Mouse (Mus musculus): ENCODE data around the gene BC034090.
"Not testable (repeated sequence)": the region's sequence is repeated elsewhere in the genome, so short reads cannot be mapped to it uniquely, and the experiment has no call there.

Gene BC034090

DNA sequence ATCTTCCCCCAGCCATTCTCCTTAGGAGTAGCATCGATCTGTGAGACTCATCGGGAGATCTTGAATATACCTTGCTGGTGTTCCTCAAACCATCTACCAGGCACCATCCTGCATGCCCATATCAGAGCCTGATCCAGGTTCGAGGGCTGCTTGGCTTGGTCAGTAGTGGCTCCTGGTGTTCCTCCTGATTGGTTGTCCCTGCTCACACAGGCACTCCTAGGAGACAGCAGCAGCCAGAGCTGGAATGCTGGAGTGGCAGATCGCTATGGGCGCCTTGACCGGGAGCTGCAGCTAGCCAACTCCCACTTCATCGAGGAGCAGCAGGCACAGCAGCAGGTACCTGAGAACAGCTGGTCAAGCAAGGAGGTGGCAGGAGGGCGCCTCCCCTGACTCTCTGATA, 53.0 kb downstream of the BC034090 start:
- no peak for DNase-seq (ENCODE audit: low read depth)

DNA sequence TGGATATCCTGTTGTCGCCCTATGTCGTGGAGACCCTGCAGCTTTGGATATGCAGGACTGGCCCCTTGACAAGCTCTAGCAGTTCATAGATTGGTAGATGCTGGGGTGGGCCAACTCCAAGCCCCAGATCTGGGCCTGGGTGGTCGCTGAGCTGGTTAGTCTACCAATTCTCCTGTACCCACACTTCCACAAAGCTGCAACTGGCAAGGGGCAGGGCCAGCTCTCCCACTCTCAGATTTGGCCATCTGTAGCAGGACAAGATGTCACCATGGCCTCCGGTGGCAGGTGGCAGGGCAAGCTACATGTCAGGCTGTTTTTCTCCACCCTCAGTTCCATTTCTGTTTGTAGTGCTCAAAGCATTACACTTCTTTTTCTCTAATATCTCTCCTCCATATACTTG, 55.6 kb downstream of the BC034090 start:
- no peak for DNase-seq (ENCODE audit: low read depth)

DNA sequence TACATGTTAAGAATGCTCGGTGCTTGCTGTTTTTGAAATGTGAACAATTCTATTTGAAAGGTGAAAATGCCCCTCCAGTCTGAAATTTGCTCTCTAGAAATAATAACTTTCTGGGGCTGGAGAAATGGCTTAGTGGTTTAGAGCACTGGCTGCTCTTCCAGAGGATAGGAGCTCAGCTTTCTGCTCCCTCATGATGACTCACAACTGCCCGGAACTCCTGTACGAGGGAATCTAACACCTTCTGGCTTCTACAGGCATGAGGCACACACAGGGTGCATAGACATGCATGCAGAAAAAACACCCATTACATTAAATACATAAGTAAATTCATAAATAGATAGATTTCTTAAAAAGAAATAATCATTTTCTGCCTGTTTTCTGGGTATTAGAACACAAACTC, 60.1 kb downstream of the BC034090 start:
- DNase-seq (ENCODE audit: low read depth): no peak

DNA sequence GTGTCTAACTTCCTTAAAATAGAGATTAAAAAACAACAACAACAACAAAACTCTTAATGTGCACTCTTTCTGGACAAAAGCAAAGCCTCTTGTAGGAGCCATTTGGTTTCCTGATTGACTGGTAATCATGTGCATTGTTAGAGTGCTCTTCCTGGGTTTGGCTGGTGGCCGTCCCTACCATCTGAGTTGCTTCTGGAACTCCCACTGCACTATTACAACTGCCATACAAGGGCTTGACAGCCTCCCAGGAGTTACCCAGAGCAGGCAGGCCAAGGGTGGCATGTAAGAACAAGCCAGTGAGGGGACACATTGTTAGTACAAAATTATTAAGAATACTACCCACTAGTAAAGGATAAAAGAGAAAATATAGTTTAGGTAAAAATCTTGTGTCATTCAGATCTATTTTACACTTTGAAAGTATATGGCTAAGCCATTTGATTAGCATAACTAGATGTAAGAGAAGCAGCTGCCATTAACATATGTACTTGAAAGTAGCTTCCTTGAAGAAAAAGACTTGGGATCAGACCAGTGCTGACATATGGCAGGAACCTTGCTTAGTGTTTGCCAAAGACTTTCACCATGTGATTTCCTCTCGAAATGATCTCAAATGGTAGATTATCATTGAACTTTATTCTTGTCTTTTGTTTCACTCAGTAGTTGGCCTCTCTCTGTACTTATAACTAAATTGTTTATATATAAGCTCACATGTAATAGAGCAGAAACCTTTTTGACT, 65.9 kb downstream of the BC034090 start:
- DNase-seq (ENCODE audit: low read depth): no peak

DNA sequence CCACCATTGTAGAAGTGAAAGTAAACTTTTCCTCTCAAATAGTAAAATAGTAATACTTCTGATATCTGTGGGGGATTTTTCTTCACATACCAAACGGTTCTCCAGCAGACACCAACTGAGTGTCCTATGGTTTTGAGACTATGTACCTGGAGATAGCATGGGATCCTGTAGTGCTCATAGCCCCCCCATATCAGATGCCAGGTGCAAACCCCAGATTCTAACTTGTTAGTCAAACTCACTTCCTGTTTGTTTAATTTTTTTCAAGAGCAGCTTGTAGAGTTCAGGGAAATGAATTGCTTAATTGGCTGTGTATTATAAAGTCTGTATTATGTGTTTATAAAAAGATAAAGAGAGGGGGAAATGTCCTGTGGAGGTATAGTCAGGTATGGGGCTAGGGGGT, 69.8 kb downstream of the BC034090 start:
- DNase-seq (ENCODE audit: low read depth): no peak

DNA sequence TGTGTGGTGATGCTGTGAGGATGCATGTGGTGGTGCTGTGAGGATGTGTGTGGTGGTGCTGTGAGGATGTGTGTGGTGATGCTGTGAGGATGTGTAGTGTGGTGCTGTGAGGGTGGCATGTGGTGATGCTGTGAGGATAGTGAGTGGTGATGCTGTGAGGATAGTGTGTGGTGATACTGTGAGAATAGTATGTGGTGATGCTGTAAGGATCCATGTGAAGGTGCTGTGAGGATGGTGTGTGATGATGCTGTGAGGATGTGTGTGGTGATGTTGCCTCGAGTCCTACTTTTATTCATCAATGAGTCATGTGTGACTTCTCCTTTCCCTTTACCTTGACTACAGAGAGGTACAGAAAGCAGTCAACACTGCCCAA, 70.6 kb downstream of the BC034090 start:
- not testable (repeated sequence) for DNase-seq (ENCODE audit: low read depth)

DNA sequence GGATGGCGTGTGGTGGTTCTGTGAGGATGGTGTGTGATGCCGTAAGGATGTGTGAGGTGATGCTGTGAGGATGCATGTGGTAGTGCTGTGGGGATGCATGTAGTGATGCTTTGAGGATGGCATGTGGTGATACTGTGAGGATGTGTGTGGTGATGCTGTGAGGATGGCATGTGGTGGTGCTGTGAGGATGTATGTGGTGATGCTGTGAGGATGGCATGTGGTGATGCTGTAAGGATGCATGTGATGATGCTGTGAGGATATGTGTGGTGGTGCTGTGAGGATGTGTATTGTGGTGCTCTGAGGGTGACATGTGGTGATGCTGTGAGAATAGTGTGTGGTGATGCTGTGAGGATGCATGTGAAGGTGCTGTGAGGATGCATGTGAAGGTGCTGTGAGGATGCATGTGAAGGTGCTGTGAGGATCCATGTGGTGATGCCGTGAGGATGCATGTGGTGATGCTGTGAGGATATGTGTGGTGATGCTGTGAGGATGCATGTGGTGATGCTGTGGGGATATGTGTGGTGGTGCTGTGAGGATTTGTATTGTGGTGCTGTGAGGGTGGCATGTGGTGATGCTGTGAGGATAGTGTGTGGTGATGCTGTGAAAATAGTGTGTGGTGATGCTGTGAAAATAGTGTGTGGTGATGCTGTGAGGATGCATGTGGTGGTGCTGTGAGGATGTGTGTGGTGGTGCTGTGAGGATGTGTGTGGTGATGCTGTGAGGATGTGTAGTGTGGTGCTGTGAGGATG, 71.2 kb downstream of the BC034090 start:
- no peak for DNase-seq (ENCODE audit: low read depth)

DNA sequence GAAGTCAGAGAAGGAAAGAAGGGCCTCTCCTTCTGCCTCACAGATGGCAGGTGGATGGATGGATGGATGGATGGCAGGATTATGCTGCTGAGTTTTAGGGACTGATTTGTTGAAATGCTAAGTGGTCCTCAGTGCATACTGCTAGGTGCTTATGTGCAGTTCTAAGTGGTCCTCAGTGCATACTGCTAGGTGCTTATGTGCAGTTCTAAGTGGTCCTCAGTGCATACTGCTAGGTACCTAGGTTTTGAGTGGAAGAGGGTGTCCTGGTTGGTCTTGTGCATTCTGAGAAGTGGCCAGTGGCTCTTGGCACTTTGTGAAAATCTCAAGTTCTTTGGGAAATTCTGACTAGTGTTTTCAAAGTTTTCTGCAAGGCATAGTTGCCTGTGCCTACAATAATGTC, 74.3 kb downstream of the BC034090 start:
- no peak for DNase-seq (ENCODE audit: low read depth)

DNA sequence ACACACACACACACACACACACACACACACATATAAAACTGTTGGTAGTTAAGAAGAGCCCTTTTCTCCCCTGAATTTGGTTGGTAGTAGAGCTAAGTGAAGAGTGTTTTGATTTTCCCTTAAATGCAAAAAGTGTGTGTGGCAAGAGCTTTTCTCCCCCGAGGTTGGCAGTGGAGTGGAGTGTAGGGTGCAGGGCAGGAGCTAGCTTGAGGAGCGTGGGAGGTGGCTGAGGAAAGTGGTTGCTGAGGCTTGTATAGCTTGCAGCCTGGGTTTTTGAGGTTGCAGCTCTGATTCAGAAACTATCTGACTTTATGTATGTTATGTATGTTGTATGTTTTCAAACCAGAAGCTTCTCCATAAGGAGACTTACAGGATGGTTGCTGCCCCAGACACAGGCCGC, 76.8 kb downstream of the BC034090 start:
- no peak for DNase-seq (ENCODE audit: low read depth)

Data from fibroblast of lung, adult 2 months (primary cell).